Mouse (Mus musculus): ENCODE data around the gene Olfr1124. TPM values are rescaled to one million over a fixed set of nuclear protein-coding genes. Genes with fewer than 3 reads are reported as not detected.

The Olfr1124 gene
- polyA plus RNA-seq (2021; fragmentation: Nextera tagmentation), result 0.11 TPM in 2 replicates
- long read RNA-seq, experiment 1, result 0 reads
- long read RNA-seq, experiment 2, result 0 reads

DNA sequence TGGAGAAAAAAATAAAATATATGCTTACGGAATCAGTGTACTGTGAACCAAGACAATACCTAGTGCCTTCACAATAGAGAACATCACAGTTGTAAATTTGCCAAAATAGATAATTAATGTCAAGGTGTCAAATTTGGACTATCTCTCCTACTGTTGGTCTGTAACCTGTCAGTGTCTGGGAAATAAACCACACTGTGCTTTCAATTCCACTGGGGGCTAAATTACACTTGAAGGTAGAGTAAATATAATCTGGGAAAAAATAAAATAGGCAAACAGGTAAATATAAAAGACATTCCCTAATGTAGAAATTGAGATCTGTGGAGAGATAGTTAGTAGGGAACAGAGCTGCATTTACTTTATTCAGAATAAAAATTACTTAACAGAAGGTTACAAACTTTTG, at the start of gene Olfr1124:
Gene Olfr1124 (plus strand): TSS at position 301 of the 400 bp plus-strand sequence.

DNA sequence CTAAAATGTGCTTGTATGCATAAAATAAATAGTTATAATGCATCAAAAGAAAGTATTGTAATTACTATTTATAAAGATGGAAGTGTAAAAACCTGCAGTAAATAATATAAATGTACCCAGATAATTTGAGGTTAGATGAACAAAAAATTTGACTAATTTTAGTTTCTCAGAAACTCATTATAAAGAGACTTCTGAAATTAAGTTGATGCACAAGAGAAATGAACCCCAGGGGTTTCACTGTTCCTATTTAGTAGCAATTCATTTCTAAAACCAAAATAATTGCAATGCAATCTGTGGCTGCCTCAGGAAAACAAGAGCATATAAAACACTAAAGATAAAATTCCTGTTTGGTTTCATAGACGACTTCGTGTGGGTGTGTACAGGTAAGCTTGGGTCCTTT, 44.5 kb upstream of the Olfr1124 start, which contains the start of gene Olfr1122:
Gene Olfr1122 (plus strand): TSS at position 301 of the 400 bp plus-strand sequence.

DNA sequence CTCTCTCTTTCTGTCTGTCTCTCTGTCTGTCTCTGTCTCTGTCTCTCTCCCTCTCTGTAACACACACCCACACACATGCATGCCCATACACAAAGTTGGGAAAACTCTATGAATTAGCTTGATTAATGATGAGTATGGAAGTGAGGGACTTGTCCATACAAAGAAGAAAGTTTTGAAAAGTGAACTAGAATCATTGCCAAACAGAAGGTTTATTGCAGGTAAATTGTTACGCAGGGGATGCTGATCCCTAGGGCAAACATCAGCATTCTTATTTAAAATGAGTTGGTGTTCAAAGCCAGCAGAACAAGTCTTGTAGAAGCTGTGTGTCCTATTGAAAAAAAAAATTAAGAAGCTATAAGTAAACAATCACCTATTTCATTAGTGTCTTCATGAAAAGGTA, 13.7 kb upstream of the Olfr1124 start, which contains the start of gene Olfr1123:
Gene Olfr1123 (plus strand): TSS at position 301 of the 400 bp plus-strand sequence.

DNA sequence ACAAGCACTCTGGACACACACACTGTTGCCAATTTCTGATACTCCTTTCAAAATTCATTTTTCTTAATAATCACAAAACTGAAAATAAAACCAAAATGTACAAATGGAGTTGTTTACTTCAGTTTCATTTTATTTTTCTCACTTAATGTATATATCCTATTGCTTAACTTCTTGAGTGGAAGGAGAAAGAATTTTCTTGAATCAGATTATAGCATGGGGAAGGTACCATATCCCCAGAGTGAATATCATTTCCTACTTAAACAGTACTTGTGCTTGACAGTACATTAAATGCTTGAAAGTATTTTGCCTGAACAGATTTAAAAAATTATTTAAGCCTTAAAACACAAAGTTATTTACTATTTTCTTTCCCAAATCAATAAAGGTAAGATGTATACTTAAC, 23.6 kb downstream of the Olfr1124 start, which contains the start of gene Olfr1126:
Gene Olfr1126 (plus strand): TSS at position 301 of the 400 bp plus-strand sequence.

Other genes with a start within 250 kb of the Olfr1124 start
- gene Olfr1112, start 242.5 kb upstream of the Olfr1124 start, polyA plus RNA-seq (2021; fragmentation: Nextera tagmentation), result not detected in 2 replicates
- not detected in 2 replicates for gene Olfr1113, start 221.3 kb upstream of the Olfr1124 start, polyA plus RNA-seq (2021; fragmentation: Nextera tagmentation)
- not detected in 2 replicates for gene Olfr1115, start 182.3 kb upstream of the Olfr1124 start, polyA plus RNA-seq (2021; fragmentation: Nextera tagmentation)
- gene Olfr1116, start 162.7 kb upstream of the Olfr1124 start, polyA plus RNA-seq (2021; fragmentation: Nextera tagmentation), result not detected in 2 replicates
- gene Olfr1118, start 122.7 kb upstream of the Olfr1124 start, polyA plus RNA-seq (2021; fragmentation: Nextera tagmentation), result not detected in 2 replicates
- gene Olfr1120, start 75.5 kb upstream of the Olfr1124 start, polyA plus RNA-seq (2021; fragmentation: Nextera tagmentation), result not detected in 2 replicates
- gene Olfr1121, start 60.4 kb upstream of the Olfr1124 start, polyA plus RNA-seq (2021; fragmentation: Nextera tagmentation), result not detected in 2 replicates
- not detected in 2 replicates for gene Olfr1122, start 44.4 kb upstream of the Olfr1124 start, polyA plus RNA-seq (2021; fragmentation: Nextera tagmentation)
- not detected in 2 replicates for gene Olfr1123, start 13.6 kb upstream of the Olfr1124 start, polyA plus RNA-seq (2021; fragmentation: Nextera tagmentation)
- gene Olfr1126, start 23.7 kb downstream of the Olfr1124 start, polyA plus RNA-seq (2021; fragmentation: Nextera tagmentation), result not detected in 2 replicates
- not detected in 2 replicates for gene Pramel7, start 66.8 kb downstream of the Olfr1124 start, polyA plus RNA-seq (2021; fragmentation: Nextera tagmentation)
- not detected in 2 replicates for gene Pramel6, start 76.3 kb downstream of the Olfr1124 start, polyA plus RNA-seq (2021; fragmentation: Nextera tagmentation)
- gene Olfr153, start 101.5 kb downstream of the Olfr1124 start, polyA plus RNA-seq (2021; fragmentation: Nextera tagmentation), result not detected in 2 replicates
- gene Olfr1128, start 115.3 kb downstream of the Olfr1124 start, polyA plus RNA-seq (2021; fragmentation: Nextera tagmentation), result not detected in 2 replicates
- gene Olfr1129, start 143.6 kb downstream of the Olfr1124 start, polyA plus RNA-seq (2021; fragmentation: Nextera tagmentation), result not detected in 2 replicates
- gene Olfr1130, start 175.9 kb downstream of the Olfr1124 start, polyA plus RNA-seq (2021; fragmentation: Nextera tagmentation), result not detected in 2 replicates
- not detected in 2 replicates for gene Olfr1131, start 196.8 kb downstream of the Olfr1124 start, polyA plus RNA-seq (2021; fragmentation: Nextera tagmentation)
- not detected in 2 replicates for gene Olfr1132, start 207.3 kb downstream of the Olfr1124 start, polyA plus RNA-seq (2021; fragmentation: Nextera tagmentation)
- gene Olfr1133, start 217.1 kb downstream of the Olfr1124 start, polyA plus RNA-seq (2021; fragmentation: Nextera tagmentation), result not detected in 2 replicates
- not detected in 2 replicates for gene Olfr1134, start 228.2 kb downstream of the Olfr1124 start, polyA plus RNA-seq (2021; fragmentation: Nextera tagmentation)
- gene Olfr1135, start 243.4 kb downstream of the Olfr1124 start, polyA plus RNA-seq (2021; fragmentation: Nextera tagmentation), result not detected in 2 replicates